Mouse (Mus musculus) ES-E14 (cell line): ENCODE measurements at regions not wholly inside any gene's neighbourhood (a gene's known extent, or its start where the extent isn't known, plus 50 kb on each side); places are given as distances from the start of the nearest gene placed in this dataset.

ENCODE experiments used
- DNase-seq: peaks from one replicate; pipeline ENCODE4 v3.0.0-alpha.2; 2013; ENCODE audit warnings: low read depth, low spot score
- H3K27ac ChIP-seq: 2 replicates; pipeline ENCODE4 v1.5.1; 2012; ENCODE audit warnings: low read depth, mild to moderate bottlenecking, low read length, moderate library complexity, mixed read lengths; ENCODE audit not compliant: poor library complexity, insufficient read depth, severe bottlenecking
- H3K36me3 ChIP-seq: 2 replicates; pipeline ENCODE4 v1.6.1; 2012; ENCODE audit warnings: mild to moderate bottlenecking, low read length, moderate library complexity, mixed read lengths; ENCODE audit not compliant: control insufficient read depth, poor library complexity, insufficient read depth, severe bottlenecking
- H3K4me1 ChIP-seq, 2 experiments: fragments of 150-350 bp in 1 of 2; sonication (generic) in 1 of 2; 2 replicates each; pipeline ENCODE4 v1.6.1; 2012; ENCODE audit warnings: low read length in 2 of 2, mild to moderate bottlenecking in 1 of 2, mixed read lengths in 1 of 2; ENCODE audit not compliant: control insufficient read depth in 2 of 2, insufficient read depth in 2 of 2, poor library complexity in 1 of 2
- H3K4me3 ChIP-seq, 2 experiments: fragments of 150-350 bp in 1 of 2; sonication (generic) in 1 of 2; 2 replicates each; pipeline ENCODE4 v1.5.1; 2012; ENCODE audit warnings: low read length in 2 of 2, low read depth in 1 of 2, mild to moderate bottlenecking in 1 of 2, mixed read lengths in 1 of 2; ENCODE audit not compliant: insufficient read depth in 1 of 2, poor library complexity in 1 of 2, severe bottlenecking in 1 of 2
- H3K9ac ChIP-seq: 2 replicates; pipeline ENCODE4 v1.6.1; 2012; ENCODE audit warnings: low read depth, mild to moderate bottlenecking, low read length, mixed read lengths; ENCODE audit not compliant: poor library complexity, insufficient read depth, severe bottlenecking
- H3K9me3 ChIP-seq: fragments of 150-350 bp; sonication (generic); 2 replicates; pipeline ENCODE4 v1.6.1; 2012; ENCODE audit warnings: low read depth, mild to moderate bottlenecking, low read length; ENCODE audit not compliant: control insufficient read depth, insufficient read depth
- CHD2 ChIP-seq: IDR thresholded peaks from 2 replicates; pipeline ENCODE4 v1.6.1; 2014; ENCODE audit warnings: mild to moderate bottlenecking, low read depth, low read length, inconsistent platforms
- HCFC1 ChIP-seq: IDR thresholded peaks from 2 replicates; pipeline ENCODE4 v1.6.1; 2012; ENCODE audit warnings: low read length, inconsistent platforms, borderline replicate concordance; ENCODE audit not compliant: insufficient read depth
- MAFK ChIP-seq: IDR thresholded peaks from 2 replicates; pipeline ENCODE4 v1.6.1; 2014; ENCODE audit warnings: mild to moderate bottlenecking, low read depth, low read length, inconsistent platforms; ENCODE audit not compliant: insufficient read depth
- ZC3H11A ChIP-seq: IDR thresholded peaks from 2 replicates; pipeline ENCODE4 v1.6.1; 2012; ENCODE audit warnings: low read depth, mild to moderate bottlenecking, inconsistent platforms, low read length, borderline replicate concordance
- ZNF384 ChIP-seq: IDR thresholded peaks from 2 replicates; pipeline ENCODE4 v1.6.1; 2012; ENCODE audit warnings: low read depth, low read length, inconsistent platforms
- in situ Hi-C, 2 experiments: fragments of 600-800 bp; cut with MboI; formaldehyde crosslinking; loops; one replicate each; pipeline ENCODE4 v1.15.1; 2025; ENCODE audit warnings: low sequenced_read_pairs in 2 of 2, inconsistent platforms in 1 of 2; ENCODE audit not compliant: unreplicated experiment in 2 of 2

DNA sequence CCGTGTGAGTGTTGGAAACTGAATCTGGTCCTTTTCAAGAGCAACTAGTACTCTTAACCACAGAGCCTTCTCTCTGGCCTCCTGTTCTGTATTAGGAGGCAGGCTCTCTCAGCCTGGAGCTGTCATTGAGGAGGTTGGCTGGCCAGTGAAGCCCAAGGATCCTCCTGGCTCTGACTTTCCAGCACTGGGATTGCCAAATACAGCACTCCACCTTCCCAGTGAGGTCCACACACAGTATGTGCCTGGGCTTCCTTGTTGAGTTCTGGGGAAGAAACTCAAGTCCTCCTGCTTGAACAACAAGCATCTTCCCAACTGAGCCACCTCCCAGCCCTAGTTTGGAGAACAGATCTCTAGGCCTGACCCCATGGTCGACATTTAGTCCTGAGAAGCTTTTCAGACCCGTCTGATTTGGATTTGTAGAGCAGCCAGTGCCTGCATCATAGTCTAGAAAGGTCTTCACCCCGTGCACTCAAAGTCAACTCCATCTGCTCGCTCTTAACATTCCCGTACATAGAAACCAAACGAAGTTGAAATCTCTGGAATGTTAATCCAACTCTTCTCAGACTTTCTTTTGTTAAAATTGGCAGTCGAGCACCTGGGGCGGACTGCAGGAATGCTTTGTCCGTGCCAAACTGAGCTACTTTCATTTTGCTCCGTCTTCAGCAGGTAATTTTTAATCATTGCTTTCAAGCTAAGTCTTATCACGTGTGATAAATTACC is 99.2 kb upstream of the Tmem108 start:
- Histone ChIP-seq H3K4me3 (no peak overlapping the region), H3K9me3 (no peaks in the 10 kb centered on the region), H3K9ac (no peak overlapping the region), H3K27ac (no peak overlapping the region), H3K4me1 (no peaks in the 10 kb centered on the region), H3K36me3 (no peaks in the 10 kb centered on the region)
- in situ Hi-C loops: no loop called here
- no peak for DNase-seq
- no peak for TF ChIP-seq MAFK
- no peak for TF ChIP-seq ZNF384
- no peak for TF ChIP-seq HCFC1
- no peak for TF ChIP-seq ZC3H11A
- no peak for TF ChIP-seq CHD2

DNA sequence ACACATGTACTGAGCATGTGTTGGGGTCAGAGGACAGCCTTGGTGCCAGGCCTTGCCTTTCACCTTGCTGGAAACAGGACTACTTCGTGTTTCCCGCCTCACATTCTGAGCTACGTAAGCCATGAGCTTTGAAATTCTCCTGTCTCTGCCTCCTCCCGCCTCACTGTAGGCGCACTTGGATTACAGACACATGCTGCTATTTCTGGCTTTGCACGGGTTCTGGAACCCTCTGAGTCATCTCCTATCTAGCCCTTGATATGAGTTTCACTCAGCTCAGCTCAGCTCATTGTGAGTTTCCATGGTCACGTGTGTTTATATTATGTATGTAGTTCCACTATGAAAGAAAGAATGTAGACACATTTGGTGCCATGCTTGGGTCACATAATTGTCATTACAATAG is 100.9 kb upstream of the Tmem108 start:
- no peaks in the 10 kb centered on the region for H3K36me3 ChIP-seq
- no peak overlapping the region for H3K27ac ChIP-seq
- in situ Hi-C loops: no loop called here
- H3K9me3 ChIP-seq: no peaks in the 10 kb centered on the region
- TF ChIP-seq ZNF384: no peak
- no peak for TF ChIP-seq ZC3H11A
- TF ChIP-seq MAFK: no peak
- TF ChIP-seq CHD2: no peak
- TF ChIP-seq HCFC1: no peak
- no peak overlapping the region for H3K4me3 ChIP-seq
- H3K4me1 ChIP-seq: no peaks in the 10 kb centered on the region
- no peak for DNase-seq
- no peak overlapping the region for H3K9ac ChIP-seq

DNA sequence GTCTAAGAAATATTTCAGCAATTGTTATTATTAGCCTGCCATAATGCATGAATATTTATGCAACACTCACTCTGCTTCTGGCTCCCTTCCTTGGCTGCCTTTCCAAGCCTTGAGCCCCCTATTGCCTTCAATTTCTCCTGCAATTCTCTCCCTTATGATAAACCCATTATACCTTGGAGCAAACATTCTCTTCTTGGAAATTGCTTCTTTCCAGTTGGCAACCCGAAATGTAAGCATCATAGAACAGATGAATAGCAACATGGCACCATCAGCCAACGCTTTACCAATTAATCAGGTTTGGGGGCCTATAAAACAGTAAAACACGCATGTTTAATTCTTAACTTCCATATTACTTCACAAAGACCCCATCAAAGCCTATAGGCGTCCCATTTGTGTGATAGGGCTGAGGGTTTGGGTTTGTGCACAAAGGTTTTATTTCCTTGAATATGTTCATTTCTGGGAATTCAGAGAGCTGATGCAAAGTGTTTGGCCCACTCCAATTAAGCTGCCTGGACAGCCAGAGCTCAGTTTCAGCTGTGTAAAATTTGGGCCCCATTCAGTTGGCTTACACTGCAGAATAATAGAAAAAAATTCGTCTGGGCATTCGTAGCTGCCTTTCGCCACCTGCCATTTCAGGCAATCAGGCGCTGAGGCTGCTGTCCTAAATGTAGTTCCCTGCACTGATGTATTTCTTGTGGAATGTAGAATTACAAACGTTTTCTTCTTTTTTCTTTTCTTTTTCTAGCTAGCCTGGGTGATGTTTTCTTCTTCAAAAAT is 106.0 kb upstream of the Tmem108 start:
- TF ChIP-seq ZC3H11A (no peak), HCFC1 (no peak)
- Histone ChIP-seq H3K36me3 (no peaks in the 10 kb centered on the region), H3K27ac (no peak overlapping the region), H3K4me1 (no peaks in the 10 kb centered on the region), H3K9me3 (no peaks in the 10 kb centered on the region), H3K4me3 (no peak overlapping the region), H3K9ac (no peak overlapping the region)
- in situ Hi-C loops: no loop called here
- DNase-seq: no peak

DNA sequence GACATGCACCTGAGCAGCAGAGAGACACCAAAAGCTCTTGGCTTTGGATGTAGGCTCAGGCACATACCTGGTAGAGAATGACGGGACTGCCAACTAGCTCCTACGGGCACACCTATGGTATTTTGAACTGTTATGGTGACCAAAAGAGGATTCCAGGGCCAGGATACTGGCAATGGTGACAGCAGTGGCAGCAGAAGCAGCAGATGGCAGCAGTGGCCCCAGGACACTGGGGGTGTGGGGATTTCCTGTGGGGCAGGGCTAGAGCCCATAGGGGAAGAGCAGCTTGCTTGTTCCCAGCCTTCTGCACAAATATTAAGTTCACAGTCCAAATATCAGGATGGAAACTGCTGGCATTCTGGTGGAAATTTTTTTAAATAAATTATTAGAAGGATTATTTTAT is 107.6 kb upstream of the Tmem108 start:
- no peak for DNase-seq
- Histone ChIP-seq H3K9me3 (no peaks in the 10 kb centered on the region), H3K36me3 (no peaks in the 10 kb centered on the region), H3K4me3 (no peak overlapping the region), H3K4me1 (no peaks in the 10 kb centered on the region), H3K27ac (no peak overlapping the region), H3K9ac (no peak overlapping the region)
- in situ Hi-C loops: no loop called here
- TF ChIP-seq ZNF384 (no peak), MAFK (no peak), CHD2 (no peak), HCFC1 (no peak), ZC3H11A (no peak)
